ENCODE assay signal across 10 mouse cellular contexts in genomic region chr6:83779026-83779425, GRCm38 (mm10). TPM values are rescaled to one million over a fixed set of nuclear protein-coding genes. Genes with fewer than 3 reads are reported as not detected.
DNase-seq lines count a peak whose midpoint lies in the region; ATAC-seq and TF ChIP-seq lines count a peak whose summit lies in the region.
"Had no signal": no experiment of that assay in that cellular context is flagged by ENCODE, and none has a peak within 500 bp of the region (broad histone marks: within the 10 kb centered on the region; RNA-seq: fewer than 3 reads in every experiment).

No protein-coding gene starts in this region.

- TF ChIP-seq POLR2A in brain, embryonic 14.5 days (IDR thresholded peaks at IDR 0.05; ENCODE audit: borderline replicate concordance, extremely low read depth, insufficient read depth, insufficient read length, poor library complexity, severe bottlenecking): no peak

- no peak for TF ChIP-seq EP300 in liver, postnatal 0 days (IDR thresholded peaks at IDR 0.05; ENCODE audit: low read depth)

- peak; percentile 28 for DNase-seq in cerebellum, adult 11 months
- peak; percentile 71 for DNase-seq in midbrain, embryonic 14.5 days
- peak; percentile 61 for DNase-seq in brain, embryonic 14.5 days (ENCODE audit: low read depth)
- DNase-seq in gastrocnemius, postnatal 10 days: peak; percentile 36
- peak; percentile 55 for DNase-seq in liver, postnatal 0 days
- DNase-seq in spleen, postnatal 10 days (ENCODE audit: low spot score in 2 of 2): peak; percentile 26 to 61

- 10% methylated on average over 5 of the region's 5 CpGs for WGBS in midbrain, embryonic 14.5 days
- WGBS in midbrain, embryonic 16.5 days: 10% methylated on average over 5 of the region's 5 CpGs
- 9% methylated on average over 5 of the region's 5 CpGs for WGBS in liver, postnatal 0 days (ENCODE audit: insufficient replicate concordance)

- peaks cover 14% of the 10 kb centered on the region for H3K4me1 ChIP-seq in midbrain, embryonic 14.5 days (ENCODE audit: control insufficient read depth, insufficient read depth, low read length)
- peaks cover 14% of the 10 kb centered on the region for H3K4me1 ChIP-seq in midbrain, embryonic 16.5 days (ENCODE audit: control insufficient read depth, insufficient read depth, low read length)
- peaks cover 12% of the 10 kb centered on the region; the same call in 1 of the 2 replicates for H3K4me1 ChIP-seq in liver, postnatal 0 days (ENCODE audit: insufficient read depth)

- H3K27ac ChIP-seq in midbrain, embryonic 14.5 days (replicated peaks; ENCODE audit: low read depth, low read length): no peak overlapping the region
- H3K27ac ChIP-seq in midbrain, embryonic 16.5 days (ENCODE audit: low read length): no peak overlapping the region
- no peak overlapping the region for H3K27ac ChIP-seq in liver, postnatal 0 days (ENCODE audit: low read depth)
- H3K27ac ChIP-seq: neural tube, embryonic 13.5 days had no signal

- no peaks in the 10 kb centered on the region for H3K36me3 ChIP-seq in midbrain, embryonic 14.5 days (ENCODE audit: control insufficient read depth, insufficient read depth, low read length)
- no peaks in the 10 kb centered on the region for H3K36me3 ChIP-seq in midbrain, embryonic 16.5 days (ENCODE audit: control insufficient read depth, insufficient read depth, low read length)
- H3K36me3 ChIP-seq in liver, postnatal 0 days (replicated peaks; ENCODE audit: insufficient read depth, low read length): no peaks in the 10 kb centered on the region
- H3K36me3 ChIP-seq: neural tube, embryonic 13.5 days had no signal

- H3K27me3 ChIP-seq in midbrain, embryonic 14.5 days (ENCODE audit: control insufficient read depth, insufficient read depth, low read length): no peaks in the 10 kb centered on the region
- no peaks in the 10 kb centered on the region for H3K27me3 ChIP-seq in midbrain, embryonic 16.5 days (ENCODE audit: control insufficient read depth, insufficient read depth, low read depth, low read length)
- no peaks in the 10 kb centered on the region for H3K27me3 ChIP-seq in liver, postnatal 0 days (ENCODE audit: insufficient read depth, low read length)
- H3K27me3 ChIP-seq: neural tube, embryonic 13.5 days had no signal

- no peak overlapping the region for H3K4me3 ChIP-seq in midbrain, embryonic 14.5 days (replicated peaks; ENCODE audit: low read depth, low read length)
- no peak overlapping the region for H3K4me3 ChIP-seq in midbrain, embryonic 16.5 days (ENCODE audit: low read depth, low read length)
- H3K4me3 ChIP-seq in liver, postnatal 0 days (ENCODE audit: low read depth, low read length): no peak overlapping the region
- H3K4me3 ChIP-seq: neural tube, embryonic 13.5 days had no signal

- H3K9ac ChIP-seq in midbrain, embryonic 14.5 days (replicated peaks; ENCODE audit: low read length): no peak overlapping the region
- H3K9ac ChIP-seq in midbrain, embryonic 16.5 days (ENCODE audit: low read depth, low read length): no peak overlapping the region
- H3K9ac ChIP-seq in liver, postnatal 0 days (replicated peaks): no peak overlapping the region

- no peaks in the 10 kb centered on the region for H3K9me3 ChIP-seq in midbrain, embryonic 14.5 days (ENCODE audit: control insufficient read depth, low read length)
- no peaks in the 10 kb centered on the region for H3K9me3 ChIP-seq in midbrain, embryonic 16.5 days (replicated peaks; ENCODE audit: control insufficient read depth, low read length, poor library complexity, severe bottlenecking)
- H3K9me3 ChIP-seq in liver, postnatal 0 days (ENCODE audit: low read length): no peaks in the 10 kb centered on the region
- H3K9me3 ChIP-seq: neural tube, embryonic 13.5 days had no signal

- ATAC-seq in cerebellum, adult (ENCODE audit: insufficient number of reproducible peaks, low FRiP score, low TSS enrichment): no peak
- no peak for ATAC-seq in midbrain, embryonic 14.5 days (ENCODE audit: low FRiP score, low TSS enrichment)
- ATAC-seq in midbrain, embryonic 16.5 days: no peak
- no peak for ATAC-seq in liver, postnatal 0 days

- peak; percentile 81 for TF ChIP-seq CTCF in brain, embryonic 14.5 days (IDR thresholded peaks at IDR 0.05; ENCODE audit: borderline replicate concordance, extremely low read depth, insufficient read depth, insufficient read length)
- peak; percentile 89 for TF ChIP-seq CTCF in liver, postnatal 0 days (IDR thresholded peaks at IDR 0.05; ENCODE audit: low read depth)

- no peak overlapping the region for H3K4me2 ChIP-seq in midbrain, embryonic 14.5 days (ENCODE audit: low read length)
- H3K4me2 ChIP-seq in midbrain, embryonic 16.5 days (ENCODE audit: low read length): no peak overlapping the region
- no peak overlapping the region for H3K4me2 ChIP-seq in liver, postnatal 0 days (ENCODE audit: low read depth, low read length)
- H3K4me2 ChIP-seq: neural tube, embryonic 13.5 days had no signal

RNA-seq across cellular contexts. Expression of gene Tex261, which starts 3.4 kb away (rescaled TPM):
- 59.0 and 62.3 TPM in 2 replicates for polyA plus RNA-seq in midbrain, embryonic 14.5 days (2014; fragmentation: Nextera tagmentation; extraction: Ambion mirVana)
- 62.8 and 69.3 TPM in 2 replicates for polyA plus RNA-seq in midbrain, embryonic 16.5 days (2015; fragmentation: Nextera tagmentation; extraction: Ambion mirVana)
- 51.3 and 69.0 TPM in 2 replicates for polyA plus RNA-seq in brain, embryonic 14.5 days (2012; rRNA removed)
- total RNA-seq in gastrocnemius, postnatal 10 days (2021): 10 to 100 TPM; 44.6 to 49.5 TPM
- 68.3 and 74.9 TPM in 2 replicates for polyA plus RNA-seq in liver, postnatal 0 days (2015; fragmentation: Nextera tagmentation; extraction: Ambion mirVana)

RNA-seq across cellular contexts. Expression of gene Nagk, which starts 15.8 kb away (rescaled TPM):
- 85.8 and 100 TPM in 2 replicates for polyA plus RNA-seq in midbrain, embryonic 14.5 days (2014; fragmentation: Nextera tagmentation; extraction: Ambion mirVana)
- polyA plus RNA-seq in midbrain, embryonic 16.5 days (2015; fragmentation: Nextera tagmentation; extraction: Ambion mirVana): 112 and 122 TPM in 2 replicates
- polyA plus RNA-seq in brain, embryonic 14.5 days (2012; rRNA removed): 46.3 and 53.0 TPM in 2 replicates
- 10 to 100 TPM; 11.3 to 16.4 TPM for total RNA-seq in gastrocnemius, postnatal 10 days (2021)
- 20.4 and 20.9 TPM in 2 replicates for polyA plus RNA-seq in liver, postnatal 0 days (2015; fragmentation: Nextera tagmentation; extraction: Ambion mirVana)

RNA-seq across cellular contexts. Expression of gene Ankrd53, which starts 16.6 kb away (rescaled TPM):
- 0.19 and 0.37 TPM in 2 replicates for polyA plus RNA-seq in midbrain, embryonic 14.5 days (2014; fragmentation: Nextera tagmentation; extraction: Ambion mirVana)
- 0.25 and 0.29 TPM in 2 replicates for polyA plus RNA-seq in midbrain, embryonic 16.5 days (2015; fragmentation: Nextera tagmentation; extraction: Ambion mirVana)
- not detected in 2 replicates for polyA plus RNA-seq in brain, embryonic 14.5 days (2012; rRNA removed)
- total RNA-seq in gastrocnemius, postnatal 10 days (2021): not detected
- not detected in 2 replicates for polyA plus RNA-seq in liver, postnatal 0 days (2015; fragmentation: Nextera tagmentation; extraction: Ambion mirVana)
- polyA plus RNA-seq: heart, embryonic 16.5 days; neural tube, embryonic 13.5 days had no signal

RNA-seq across cellular contexts. Expression of gene Atp6v1b1, which starts 36.2 kb away (rescaled TPM):
- polyA plus RNA-seq in midbrain, embryonic 14.5 days (2014; fragmentation: Nextera tagmentation; extraction: Ambion mirVana): 0.18 TPM in 1 of 2 replicates, not detected in the other
- polyA plus RNA-seq in midbrain, embryonic 16.5 days (2015; fragmentation: Nextera tagmentation; extraction: Ambion mirVana): not detected in 2 replicates
- polyA plus RNA-seq in brain, embryonic 14.5 days (2012; rRNA removed): 0.08 and 0.26 TPM in 2 replicates
- total RNA-seq in gastrocnemius, postnatal 10 days (2021): not detected
- polyA plus RNA-seq in liver, postnatal 0 days (2015; fragmentation: Nextera tagmentation; extraction: Ambion mirVana): not detected in 2 replicates
- polyA plus RNA-seq: neural tube, embryonic 13.5 days had no signal

RNA-seq across cellular contexts. Expression of gene Paip2b, which starts 52.5 kb away (rescaled TPM):
- polyA plus RNA-seq in midbrain, embryonic 14.5 days (2014; fragmentation: Nextera tagmentation; extraction: Ambion mirVana): 25.7 and 35.4 TPM in 2 replicates
- 29.7 and 30.6 TPM in 2 replicates for polyA plus RNA-seq in midbrain, embryonic 16.5 days (2015; fragmentation: Nextera tagmentation; extraction: Ambion mirVana)
- polyA plus RNA-seq in brain, embryonic 14.5 days (2012; rRNA removed): 49.4 and 50.8 TPM in 2 replicates
- 10 to 100 TPM; 30.5 to 36.5 TPM for total RNA-seq in gastrocnemius, postnatal 10 days (2021)
- polyA plus RNA-seq in liver, postnatal 0 days (2015; fragmentation: Nextera tagmentation; extraction: Ambion mirVana): 2.9 and 3.7 TPM in 2 replicates
